Mouse (Mus musculus) cerebellum, adult 9-10 months (tissue): ENCODE data around the gene Lag3.
A peak's percentile ranks its signal among the peaks of the same experiment; 100 is the strongest.

Experiments
- DNase-seq: peaks from one replicate; pipeline ENCODE4 v3.0.0; 2022

Gene Lag3

GRCm38 (mm10) chr6:124911533-124912218 is at the start of gene Lag3:
Lag3 (minus strand) TSS chr6:124911705.
- no peak for DNase-seq

GRCm38 (mm10) chr6:124961021-124961420 is 49.5 kb upstream of the Lag3 start:
- no peak for DNase-seq

DNA sequence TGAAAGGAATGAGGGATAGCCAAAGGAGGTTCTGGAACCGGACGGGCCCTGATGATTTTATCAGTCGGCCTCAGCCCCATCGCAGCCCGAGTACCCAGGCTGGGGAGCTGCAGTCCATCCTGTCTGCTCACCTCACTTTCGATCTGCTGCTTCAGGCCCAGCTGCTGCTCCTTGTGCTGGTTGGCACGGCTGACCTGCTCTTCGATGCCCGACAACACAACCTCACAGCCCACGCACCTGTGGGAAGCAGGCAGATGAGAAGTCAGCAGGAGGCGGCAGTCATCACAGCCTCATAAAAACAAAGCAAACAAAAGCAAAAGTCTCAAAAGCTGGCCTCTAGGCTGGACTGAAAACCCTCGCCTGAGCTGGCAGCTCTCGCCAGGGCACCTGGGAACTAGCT is 48.5 kb upstream of the Lag3 start:
- DNase-seq, result no peak

GRCm38 (mm10) chr6:124958127-124958526 is 46.6 kb upstream of the Lag3 start:
- no peak for DNase-seq

DNA sequence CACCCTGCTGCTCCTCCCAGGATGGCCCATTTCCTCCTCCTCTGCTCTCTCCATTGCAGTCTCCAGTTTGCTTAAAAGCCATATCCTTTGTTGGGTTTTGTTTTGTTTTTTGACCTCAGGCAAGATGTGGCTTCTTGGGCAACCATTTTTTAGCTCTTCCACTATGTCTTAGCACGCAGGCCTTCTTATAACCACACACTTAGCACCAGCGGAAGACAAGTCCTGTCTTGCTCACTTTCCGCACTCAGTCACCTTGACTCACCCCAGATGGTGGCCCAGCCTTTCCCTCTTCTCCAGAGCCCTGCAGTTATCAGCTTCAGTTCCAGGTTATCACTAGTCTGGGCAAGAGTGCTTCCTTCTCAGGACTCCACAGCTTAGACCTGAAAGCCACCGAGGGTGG is 43.7 kb upstream of the Lag3 start:
- no peak for DNase-seq

DNA sequence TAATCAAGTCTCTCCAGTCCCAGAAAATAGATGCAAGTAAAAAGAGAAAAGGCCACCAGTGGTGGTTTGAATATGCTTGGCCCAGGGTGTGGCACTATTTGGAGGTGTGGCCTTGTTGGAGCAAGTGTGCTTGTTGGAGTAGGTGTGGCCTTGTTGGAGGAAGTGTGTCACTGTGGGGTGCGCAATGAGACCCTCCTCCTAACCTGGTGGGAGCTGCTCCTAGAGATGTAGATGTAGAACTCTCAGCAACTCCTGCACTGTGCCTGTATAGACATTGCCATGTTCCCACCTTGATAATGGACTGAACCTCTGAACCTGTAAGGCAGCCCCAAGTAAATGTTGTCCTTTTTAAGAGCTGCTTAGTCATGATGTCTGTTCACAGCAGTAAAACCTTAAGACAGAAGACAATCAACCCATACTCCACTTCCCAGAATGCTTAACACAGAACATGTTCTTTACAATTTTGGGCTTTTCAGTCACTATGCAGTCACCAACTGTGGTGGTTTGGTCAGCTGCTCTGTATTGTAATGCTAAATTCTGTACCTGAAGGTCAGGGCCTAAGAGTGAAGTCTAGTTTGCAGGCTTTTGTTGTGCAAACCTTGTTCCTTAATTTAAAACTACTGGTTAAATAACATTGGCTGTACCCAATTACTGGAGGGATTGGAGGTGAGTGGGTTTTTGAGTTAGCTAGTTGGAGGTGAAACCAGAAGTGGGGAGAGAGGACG is 42.6 kb upstream of the Lag3 start:
- no peak for DNase-seq

DNA sequence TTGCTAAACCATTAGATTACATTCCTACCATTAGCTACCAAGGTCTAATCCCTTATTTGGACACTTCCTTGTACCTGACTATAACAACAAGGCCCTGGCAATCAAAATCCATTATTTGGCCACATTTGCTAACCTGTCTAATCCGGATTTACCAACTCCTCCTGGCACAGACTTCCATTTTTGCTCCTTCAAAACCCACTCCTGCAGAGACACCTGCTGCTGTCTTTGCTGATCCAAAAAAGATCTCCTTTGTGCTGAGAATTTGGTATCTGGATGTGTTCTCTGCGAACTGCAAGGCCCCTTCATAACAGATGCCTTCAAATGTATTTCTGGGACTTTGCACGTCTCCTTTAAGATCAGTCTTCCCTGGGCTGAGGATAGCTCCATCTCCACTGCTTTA is 32.0 kb upstream of the Lag3 start:
- DNase-seq, result peak; percentile 74

- no peak for DNase-seq
Observed at GRCm38 (mm10) chr6:124941679-124942078, 30.2 kb upstream of the Lag3 start.

- no peak for DNase-seq
Observed at GRCm38 (mm10) chr6:124938554-124938953, 27.0 kb upstream of the Lag3 start.

DNA sequence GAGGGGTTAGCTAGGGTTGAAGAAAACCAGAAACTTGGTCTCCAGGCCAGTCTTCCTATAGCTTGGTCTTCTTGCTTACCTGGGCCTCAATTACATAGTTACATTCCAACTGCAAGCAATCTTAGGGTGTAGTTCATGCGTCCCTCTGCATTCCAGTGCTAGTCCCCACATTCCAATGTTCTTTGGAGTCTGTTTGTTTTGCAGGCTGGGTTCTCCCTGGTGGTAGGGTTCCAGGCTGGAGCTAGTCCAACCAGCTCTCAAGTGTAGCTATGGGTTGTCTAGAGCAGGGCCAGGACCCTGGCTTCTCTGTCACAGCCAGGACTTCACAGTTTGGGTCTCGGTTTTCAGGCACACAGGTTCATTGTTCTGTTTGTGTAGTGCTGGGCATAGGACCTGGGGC is 26.0 kb upstream of the Lag3 start:
- peak; percentile 32 for DNase-seq

DNA sequence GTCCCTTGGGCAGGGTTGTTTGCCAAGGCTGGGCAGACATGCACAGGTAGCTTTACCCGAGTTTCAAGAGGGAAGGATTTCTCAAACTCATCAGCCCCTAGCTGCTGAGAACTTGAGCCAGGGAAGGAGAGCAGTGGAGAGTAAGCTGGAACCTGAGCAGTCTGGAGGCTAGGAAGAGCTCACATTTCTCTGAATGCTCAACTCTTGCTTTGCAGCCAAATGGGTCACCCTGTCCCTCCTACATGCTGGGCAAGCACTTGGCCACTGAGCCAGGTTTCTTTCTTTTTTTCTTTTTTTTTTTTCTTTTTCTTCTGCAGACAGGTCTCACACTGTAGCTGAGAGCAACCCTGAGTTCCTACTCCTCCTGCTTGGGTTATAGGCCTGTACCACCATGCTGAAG is 25.2 kb upstream of the Lag3 start:
- DNase-seq, result peak; percentile 64

DNA sequence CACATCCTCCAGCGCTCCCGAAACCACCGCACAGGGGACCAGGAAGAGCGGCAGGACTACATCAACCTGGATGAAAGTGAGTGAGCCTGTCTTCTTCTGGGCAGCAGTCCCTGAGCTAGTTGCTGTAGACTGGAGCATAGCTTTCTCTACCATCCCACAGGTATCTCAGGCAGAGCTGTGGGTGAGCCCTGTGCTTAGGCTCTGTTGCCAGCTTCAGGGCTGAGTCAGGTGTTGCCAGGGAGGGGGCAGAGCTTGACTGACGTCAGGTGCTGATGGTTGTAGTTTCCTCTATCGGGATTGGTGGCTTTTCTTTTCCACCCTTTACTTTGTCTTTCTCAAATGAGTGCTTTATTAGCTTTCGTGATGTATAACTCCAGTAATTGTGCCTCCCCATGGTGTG is 23.2 kb upstream of the Lag3 start:
- DNase-seq, result peak; percentile 36

DNA sequence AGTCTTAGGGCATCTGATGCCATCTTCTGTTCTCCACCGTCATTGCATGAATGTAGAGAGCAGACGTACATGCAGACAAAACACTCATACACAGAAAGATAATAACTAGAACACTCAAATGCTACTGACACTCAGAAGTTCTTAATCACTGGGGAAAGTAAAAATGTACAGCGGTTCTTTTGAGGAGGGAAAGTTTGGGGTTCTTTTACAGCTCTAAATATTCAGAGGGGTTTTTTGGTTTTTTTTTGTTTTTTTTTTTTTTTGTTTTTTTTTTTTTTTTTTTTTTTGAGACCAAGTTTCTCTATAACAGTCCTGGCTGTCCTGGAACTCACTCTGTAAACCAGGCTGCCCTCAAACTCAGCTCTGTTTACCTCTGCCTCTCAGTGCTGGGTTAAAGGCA is 21.6 kb upstream of the Lag3 start:
- DNase-seq, result no peak

- DNase-seq, result peak; percentile 72
Observed at GRCm38 (mm10) chr6:124932314-124932695, 20.8 kb upstream of the Lag3 start.

DNA sequence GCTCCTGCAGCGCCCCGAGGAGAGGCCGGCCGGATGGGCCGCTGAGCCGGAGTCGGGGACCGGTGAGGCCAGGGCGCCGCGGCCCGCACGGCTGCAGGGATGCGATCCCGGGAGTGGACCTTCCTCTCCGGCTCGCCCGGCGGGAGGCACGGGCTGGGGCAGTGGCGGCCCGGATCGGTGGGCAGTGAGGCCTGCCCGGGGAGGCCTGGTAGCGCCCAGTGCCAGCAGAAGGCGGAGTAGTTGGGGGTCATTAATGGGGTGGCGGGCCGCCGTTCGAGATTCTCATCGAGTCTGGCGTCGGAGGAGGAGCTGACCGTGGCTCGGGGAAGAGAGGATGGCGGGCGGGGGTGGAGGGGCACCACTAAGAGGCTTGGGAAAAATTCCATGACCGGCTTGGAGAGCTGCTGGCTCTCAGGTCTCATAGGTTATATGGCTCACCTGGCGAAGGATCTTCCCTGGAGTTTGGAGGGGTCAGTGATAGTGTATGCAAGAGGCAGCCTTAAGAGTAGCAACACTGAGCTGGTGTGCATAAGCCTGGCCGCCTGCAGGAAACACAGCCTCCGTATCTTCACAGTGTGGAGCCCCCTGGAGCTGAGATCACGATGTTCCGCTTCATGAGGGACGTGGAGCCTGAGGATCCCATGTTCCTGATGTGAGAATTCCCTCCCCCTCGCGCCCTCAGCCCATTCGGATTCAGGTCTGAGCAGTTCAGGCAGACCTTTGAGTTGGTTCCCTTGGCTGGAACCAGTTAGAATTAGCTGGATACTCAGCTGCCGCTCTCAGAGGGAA is 20.2 kb upstream of the Lag3 start:
- DNase-seq, result no peak

- peak; percentile 100 for DNase-seq
Observed at GRCm38 (mm10) chr6:124930754-124931524, 19.4 kb upstream of the Lag3 start, which contains the start of gene Mlf2. Mlf2 (plus strand) TSS chr6:124931386.

- DNase-seq, result no peak
Observed at GRCm38 (mm10) chr6:124930231-124930630, 18.7 kb upstream of the Lag3 start.

DNA sequence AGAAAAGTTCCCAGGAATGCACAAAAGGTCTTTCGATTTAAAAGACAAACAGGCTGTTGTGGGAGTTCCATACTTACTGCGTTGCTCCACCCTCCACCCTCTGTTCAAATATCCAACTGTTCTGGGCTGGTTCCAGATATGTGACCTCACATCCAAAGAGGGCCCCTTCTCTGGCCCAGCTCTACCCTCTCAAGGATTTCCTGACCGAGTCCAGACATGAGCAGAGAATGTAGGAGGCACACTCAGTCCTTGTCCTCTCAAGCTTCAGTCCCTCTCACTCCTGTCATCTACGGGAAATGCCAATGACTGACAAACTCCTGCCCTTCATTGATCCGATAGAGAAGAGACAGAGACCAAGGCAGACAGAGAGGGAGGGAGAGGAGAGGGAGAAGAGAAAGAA is 14.4 kb upstream of the Lag3 start:
- DNase-seq, result peak; percentile 24

DNA sequence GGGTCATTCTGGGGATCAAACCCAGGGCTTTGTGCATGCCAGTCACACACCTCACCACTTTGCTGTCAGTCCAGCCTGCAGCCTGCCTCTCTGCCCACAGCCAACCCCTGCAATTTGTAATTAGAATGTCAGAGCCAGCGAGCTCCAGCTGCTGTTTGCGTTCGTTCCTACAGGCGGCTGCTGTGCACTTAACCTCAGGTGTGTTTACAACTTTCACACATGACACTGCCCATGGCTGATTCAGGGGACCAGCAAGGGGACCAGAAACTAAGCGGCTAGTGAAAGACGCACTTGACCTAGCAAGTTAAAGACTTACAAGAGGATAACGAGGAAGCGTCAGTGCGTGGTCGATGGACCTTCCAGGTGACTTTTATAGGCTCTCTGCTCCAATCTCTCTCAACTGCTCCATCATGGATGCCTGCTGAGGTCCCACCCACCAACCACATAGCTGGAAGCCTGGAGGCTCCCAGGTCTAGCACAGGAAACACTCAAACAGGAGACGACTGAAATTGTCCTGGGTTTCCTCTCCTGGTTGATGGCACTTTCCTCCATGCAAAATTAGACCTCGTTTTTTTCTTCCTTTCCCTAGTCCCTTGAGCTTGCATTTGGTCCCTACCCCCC is 13.8 kb upstream of the Lag3 start:
- DNase-seq, result peak; percentile 11

GRCm38 (mm10) chr6:124921539-124921938 is 10.0 kb upstream of the Lag3 start:
- DNase-seq, result no peak

- DNase-seq, result peak; percentile 77
Observed at GRCm38 (mm10) chr6:124920318-124921085, 9.0 kb upstream of the Lag3 start.
